Mouse (Mus musculus) MEL-GATA-1-ER (cell line): ENCODE measurements around the gene Gm826.

ENCODE experiments used
- DNase-seq: peaks from one replicate; pipeline ENCODE4 v3.0.0-alpha.2; 2012; ENCODE audit warnings: low read depth; ENCODE audit errors: extremely low read depth

The Gm826 gene

GRCm38 (mm10) chr2:160354319-160354718 lies 20.4 kb upstream of the Gm826 start:
- no peak for DNase-seq

DNA sequence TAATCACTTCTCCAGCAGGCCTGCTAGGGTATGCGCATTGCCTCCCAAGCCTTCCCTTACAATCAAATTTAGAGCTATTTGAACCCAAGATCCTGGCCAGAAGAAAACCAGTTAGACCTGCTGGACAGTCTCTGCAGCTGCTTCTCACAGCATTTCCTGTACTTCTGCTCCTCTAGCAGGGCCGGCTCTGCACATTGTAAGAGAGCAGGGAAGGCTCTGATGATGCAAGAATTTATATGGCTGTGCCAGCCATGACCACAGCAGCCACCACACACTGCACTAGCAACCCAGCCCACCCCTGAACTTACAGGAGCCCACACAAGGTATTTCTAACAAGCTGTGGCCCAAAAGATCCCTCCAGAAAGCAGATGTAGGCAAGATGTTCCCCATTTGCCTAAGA lies 19.6 kb upstream of the Gm826 start:
- DNase-seq = no peak

- no peak for DNase-seq
Measured at GRCm38 (mm10) chr2:160351038-160351574, 17.1 kb upstream of the Gm826 start.

DNA sequence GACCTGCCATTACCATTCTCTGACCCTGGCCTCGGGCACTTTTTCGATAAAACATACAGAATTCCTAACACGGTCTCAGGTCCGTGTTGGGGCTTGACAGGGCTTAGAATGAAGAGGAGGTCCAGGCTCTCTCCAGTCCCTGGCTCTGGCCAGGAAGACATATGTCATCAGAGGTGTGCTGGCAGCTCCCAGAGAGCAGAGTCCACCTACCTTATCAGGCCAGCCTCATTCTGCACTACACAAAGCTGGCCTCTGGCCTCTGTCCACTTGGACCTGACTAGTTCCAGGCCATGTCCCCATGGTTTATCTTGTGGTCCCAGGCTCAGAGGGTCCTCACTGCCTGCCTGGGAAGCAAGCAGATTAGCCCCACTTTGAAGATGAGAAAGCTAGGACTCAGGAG lies 15.6 kb upstream of the Gm826 start:
- no peak for DNase-seq

DNA sequence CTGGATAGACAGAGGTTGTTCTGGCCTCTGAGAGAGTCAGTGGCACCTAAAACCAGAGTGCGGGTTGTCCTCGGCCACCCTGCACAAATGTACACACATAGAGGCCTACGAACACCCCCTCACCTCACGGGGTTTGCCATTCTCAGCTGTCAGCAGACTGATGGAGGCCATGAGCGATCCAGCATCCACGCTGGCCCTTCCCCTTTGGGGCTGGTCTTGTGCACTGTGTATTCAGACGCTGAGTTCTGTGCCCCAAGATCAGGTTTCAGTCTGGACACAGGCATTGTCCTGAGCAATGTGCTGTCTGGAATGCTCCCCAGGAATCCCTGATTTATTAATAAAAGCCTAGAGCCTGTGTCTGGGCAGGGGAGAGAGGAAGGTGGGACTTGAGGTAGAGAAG lies 14.8 kb upstream of the Gm826 start:
- DNase-seq = no peak

DNA sequence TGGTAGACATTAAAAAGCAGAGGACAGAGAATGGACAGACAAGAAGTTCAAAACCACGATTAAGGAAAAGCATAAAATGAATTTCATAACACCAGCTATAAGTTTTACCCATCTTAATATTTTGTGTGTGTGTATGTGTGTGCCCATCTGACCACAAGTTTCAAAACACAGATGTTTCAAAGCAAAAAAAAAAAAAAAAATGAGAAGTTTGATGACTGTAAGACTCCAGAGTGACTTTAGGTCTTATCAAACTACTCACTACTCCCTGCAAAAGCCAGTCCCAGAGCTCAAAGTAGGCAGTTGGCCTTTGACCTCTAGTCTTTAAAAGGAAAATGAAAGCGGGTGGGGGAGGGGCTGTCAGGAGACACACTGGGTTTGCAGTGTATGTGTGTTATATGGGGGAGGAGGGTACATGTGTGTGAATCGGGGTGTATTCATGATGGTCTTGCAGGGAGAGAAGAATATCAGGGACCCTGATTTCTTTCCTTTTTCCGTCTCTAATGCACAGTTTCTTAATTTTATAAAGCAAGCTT lies 14.2 kb upstream of the Gm826 start:
- DNase-seq = no peak

DNA sequence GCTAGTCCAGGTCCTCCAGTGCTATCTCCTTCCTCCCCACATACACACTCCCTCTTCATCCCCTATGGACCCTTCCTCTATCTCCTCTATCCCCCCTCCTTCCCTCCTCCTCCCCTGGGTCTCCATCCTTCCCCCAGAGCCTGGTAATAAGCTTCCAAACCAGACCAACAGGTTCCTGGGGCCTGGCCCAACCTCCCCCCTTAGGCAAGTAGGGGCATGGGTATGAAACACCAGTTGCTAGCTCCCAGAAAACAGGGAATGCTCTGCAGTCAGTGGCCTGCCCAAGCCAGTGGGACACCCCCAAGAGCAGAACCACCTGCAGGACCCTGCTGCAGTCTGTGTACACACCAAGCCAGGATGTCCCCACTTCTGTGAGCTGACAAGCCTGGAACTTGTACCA lies 11.7 kb upstream of the Gm826 start:
- no peak for DNase-seq

DNA sequence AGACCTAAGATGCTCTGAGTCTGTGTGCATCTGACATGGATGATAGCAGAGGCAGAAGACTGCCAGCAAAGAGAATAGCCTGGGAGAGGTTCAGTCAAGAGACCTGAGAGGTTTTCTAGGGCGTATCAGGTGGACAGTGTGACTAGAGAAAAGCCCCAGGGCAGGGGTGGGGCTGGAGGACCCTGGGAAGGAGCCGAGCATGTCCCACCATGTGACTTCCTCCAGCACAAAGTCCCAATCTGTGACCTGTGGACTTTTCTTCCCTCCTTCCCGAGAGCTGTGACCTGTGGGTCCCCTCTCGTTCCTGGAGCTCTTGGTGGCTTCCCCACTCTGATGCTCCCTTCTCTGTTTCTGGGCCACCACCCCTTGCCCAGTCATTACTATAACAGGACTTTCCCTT lies 6.2 kb upstream of the Gm826 start:
- no peak for DNase-seq

GRCm38 (mm10) chr2:160339595-160339994 lies 5.6 kb upstream of the Gm826 start:
- DNase-seq = no peak

DNA sequence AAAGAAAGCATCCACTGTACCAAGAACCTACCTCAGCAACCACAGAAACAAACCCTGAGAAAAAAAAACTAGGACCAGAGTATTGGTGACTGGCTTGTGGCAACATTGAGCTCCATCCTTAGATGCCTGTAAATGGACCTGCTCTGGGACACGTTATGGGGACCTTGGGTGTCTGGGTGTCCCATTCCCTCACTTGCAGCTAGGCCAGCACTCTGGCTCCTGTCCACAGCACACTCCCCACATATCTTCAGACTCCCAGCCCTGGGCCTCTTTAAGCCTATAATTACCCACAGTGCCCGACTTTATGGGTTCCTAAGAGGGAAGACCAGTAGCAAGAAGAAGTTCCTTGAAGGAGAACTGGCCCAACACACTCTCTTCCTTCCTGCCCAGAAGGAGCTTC lies 2.1 kb upstream of the Gm826 start:
- DNase-seq = no peak

DNA sequence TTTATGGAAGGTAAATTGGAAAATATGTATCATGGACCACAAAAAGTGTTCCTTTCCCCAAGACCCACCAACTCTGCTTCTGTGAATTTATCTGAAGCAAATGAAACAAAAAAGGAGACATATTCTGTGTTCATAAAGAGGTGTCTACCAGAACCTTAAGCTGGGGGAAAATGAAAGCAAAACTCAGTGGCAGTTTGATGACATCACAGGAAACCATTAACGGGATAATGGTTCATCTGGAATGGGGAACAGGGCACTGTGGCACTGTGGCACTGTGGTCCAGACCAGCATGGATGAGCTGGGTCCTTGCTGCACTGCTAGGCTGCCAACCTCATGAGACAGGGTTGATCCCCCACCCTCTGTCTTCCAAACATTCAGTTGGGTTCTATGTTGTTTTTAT lies 1.1 kb upstream of the Gm826 start:
- no peak for DNase-seq

GRCm38 (mm10) chr2:160332516-160333325 lies 1.2 kb downstream of the Gm826 start:
- no peak for DNase-seq

GRCm38 (mm10) chr2:160328886-160329285 lies 5.1 kb downstream of the Gm826 start:
- DNase-seq = no peak

DNA sequence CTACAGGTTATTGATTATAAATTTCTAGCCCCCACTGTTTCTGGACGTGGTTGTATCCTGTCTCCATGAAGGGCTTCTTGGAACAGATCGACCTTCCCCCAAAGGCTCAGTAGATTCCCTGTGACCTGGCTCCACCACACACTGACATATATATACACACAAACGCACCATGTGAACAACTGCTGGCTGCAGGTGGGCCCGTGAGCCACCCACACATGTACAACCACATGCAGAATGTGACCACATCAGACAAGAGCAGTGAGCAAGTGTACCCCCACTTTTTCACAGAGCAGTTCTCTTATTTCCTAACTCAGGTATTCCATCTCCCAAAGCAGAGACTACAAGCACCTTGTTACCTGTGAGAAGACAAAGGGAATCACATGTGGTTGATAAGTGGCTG lies 6.2 kb downstream of the Gm826 start:
- no peak for DNase-seq

GRCm38 (mm10) chr2:160327167-160327566 lies 6.8 kb downstream of the Gm826 start:
- no peak for DNase-seq

GRCm38 (mm10) chr2:160325105-160325644 lies 8.8 kb downstream of the Gm826 start:
- no peak for DNase-seq

- no peak for DNase-seq
Measured at GRCm38 (mm10) chr2:160321829-160322228, 12.1 kb downstream of the Gm826 start.

DNA sequence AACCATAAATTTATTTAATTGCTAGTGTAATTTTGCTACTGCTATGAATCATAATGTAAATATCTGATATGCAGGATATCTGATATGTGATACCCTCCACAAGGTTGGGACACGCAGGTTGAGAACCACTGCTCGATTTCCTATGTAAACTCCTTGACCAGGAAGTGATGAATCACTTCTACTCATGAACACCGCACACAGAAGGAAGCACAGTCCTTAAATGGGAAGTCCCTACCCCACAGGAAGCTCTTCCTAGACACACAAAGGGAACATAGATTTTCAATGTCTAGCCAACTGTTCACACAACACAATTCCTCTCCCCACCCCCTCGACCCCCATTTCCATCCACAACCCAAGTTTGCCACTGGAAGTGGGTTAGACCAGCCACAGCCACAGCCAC lies 15.7 kb downstream of the Gm826 start:
- DNase-seq = no peak

GRCm38 (mm10) chr2:160313595-160314007 lies 20.4 kb downstream of the Gm826 start:
- DNase-seq = no peak

- no peak for DNase-seq
Measured at GRCm38 (mm10) chr2:160305070-160305469, 28.9 kb downstream of the Gm826 start.

GRCm38 (mm10) chr2:160303992-160304391 lies 30.0 kb downstream of the Gm826 start:
- no peak for DNase-seq

DNA sequence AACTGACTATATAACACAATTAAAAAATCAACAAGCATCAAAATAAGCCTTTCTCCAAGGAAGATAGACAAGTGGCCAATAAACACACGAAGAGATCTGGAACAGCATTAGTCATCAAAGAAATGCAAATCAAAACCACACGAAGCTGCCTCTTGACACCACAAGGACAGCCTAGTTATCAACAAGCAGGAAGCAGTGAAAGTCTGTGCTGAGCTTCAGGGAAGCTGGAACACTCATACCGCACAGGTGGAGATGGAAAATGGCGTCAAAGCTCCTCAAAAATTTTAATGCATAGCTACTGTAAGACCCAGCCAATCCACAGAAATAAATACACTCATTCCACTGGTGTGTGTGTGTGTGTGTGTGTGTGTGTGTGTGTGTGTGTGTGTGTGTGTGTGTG lies 31.9 kb downstream of the Gm826 start:
- DNase-seq = no peak

GRCm38 (mm10) chr2:160298586-160298985 lies 35.4 kb downstream of the Gm826 start:
- no peak for DNase-seq
